Comparison of ENCODE assay signal across 23 mouse cellular contexts in genomic region chr7:4127894-4128293, GRCm38 (mm10). TPM values are rescaled to one million over a fixed set of nuclear protein-coding genes. Genes with fewer than 3 reads are reported as not detected.
DNase-seq lines count a peak whose midpoint lies in the region; ATAC-seq lines count a peak whose summit lies in the region.
"Had no signal": no experiment of that assay in that cellular context is flagged by ENCODE, and none has a peak within 500 bp of the region (broad histone marks: within the 10 kb centered on the region; RNA-seq: fewer than 3 reads in every experiment).

No protein-coding gene starts in this region.

- no peaks in the 10 kb centered on the region for H3K27me3 ChIP-seq in hindbrain, embryonic 13.5 days
- no peaks in the 10 kb centered on the region for H3K27me3 ChIP-seq in hindbrain, embryonic 16.5 days (replicated peaks; ENCODE audit: control insufficient read depth, insufficient read depth, low read length)
- H3K27me3 ChIP-seq in midbrain, embryonic 11.5 days (ENCODE audit: control insufficient read depth, insufficient read depth, low read length): no peaks in the 10 kb centered on the region
- H3K27me3 ChIP-seq in midbrain, embryonic 16.5 days (ENCODE audit: control insufficient read depth, insufficient read depth, low read depth, low read length): no peaks in the 10 kb centered on the region
- no peaks in the 10 kb centered on the region for H3K27me3 ChIP-seq in neural tube, embryonic 14.5 days (ENCODE audit: control insufficient read depth, insufficient read depth, low read length)
- H3K27me3 ChIP-seq: CH12.LX; embryonic facial prominence, embryonic 15.5 days; intestine, embryonic 15.5 days; Patski had no signal

- no peaks in the 10 kb centered on the region for H3K9me3 ChIP-seq in hindbrain, embryonic 13.5 days
- no peaks in the 10 kb centered on the region for H3K9me3 ChIP-seq in hindbrain, embryonic 16.5 days (ENCODE audit: control insufficient read depth, low read length)
- H3K9me3 ChIP-seq in midbrain, embryonic 11.5 days (ENCODE audit: control insufficient read depth, low read length): no peaks in the 10 kb centered on the region
- no peaks in the 10 kb centered on the region for H3K9me3 ChIP-seq in midbrain, embryonic 16.5 days (replicated peaks; ENCODE audit: control insufficient read depth, low read length, poor library complexity, severe bottlenecking)
- no peaks in the 10 kb centered on the region for H3K9me3 ChIP-seq in neural tube, embryonic 14.5 days (ENCODE audit: control insufficient read depth, low read length)
- H3K9me3 ChIP-seq: embryonic facial prominence, embryonic 15.5 days; forebrain, embryonic 10.5 days; heart, embryonic 15.5 days; intestine, embryonic 15.5 days had no signal

- DNase-seq in cerebellum, adult 9-11 months: peak; percentile 28
- DNase-seq in midbrain, embryonic 11.5 days (ENCODE audit: low spot score, missing footprints): peak; percentile 61
- DNase-seq in kidney, postnatal 25 days: no peak
- DNase-seq: adrenal gland, postnatal 14 days; gastrocnemius, postnatal 10 days; heart, adult 2 months; heart, postnatal 14 days had no signal

- 96% methylated on average over 4 of the region's 4 CpGs for WGBS in hindbrain, embryonic 13.5 days
- 93% methylated on average over 4 of the region's 4 CpGs for WGBS in hindbrain, embryonic 16.5 days
- 87% methylated on average over 4 of the region's 4 CpGs for WGBS in midbrain, embryonic 11.5 days
- 92% methylated on average over 4 of the region's 4 CpGs for WGBS in midbrain, embryonic 16.5 days
- 92% methylated on average over 4 of the region's 4 CpGs for WGBS in neural tube, embryonic 14.5 days

- peak overlapping the region; percentile 83 for H3K27ac ChIP-seq in hindbrain, embryonic 13.5 days
- H3K27ac ChIP-seq in hindbrain, embryonic 16.5 days (ENCODE audit: low read depth, low read length): no peak overlapping the region
- H3K27ac ChIP-seq in midbrain, embryonic 11.5 days (ENCODE audit: low read depth, low read length): no peak overlapping the region
- H3K27ac ChIP-seq in midbrain, embryonic 16.5 days (ENCODE audit: low read length): no peak overlapping the region
- H3K27ac ChIP-seq in neural tube, embryonic 14.5 days (ENCODE audit: low read depth, low read length): 0 out of 2 replicates have a peak overlapping the region, but pooled peaks have one; percentile 10
- H3K27ac ChIP-seq: embryonic facial prominence, embryonic 15.5 days; forebrain, embryonic 10.5 days; heart, adult 2 months; heart, embryonic 15.5 days; hindbrain, embryonic 10.5 days; intestine, embryonic 15.5 days had no signal

- H3K4me1 ChIP-seq in hindbrain, embryonic 13.5 days (replicated peaks): peaks cover 71% of the 10 kb centered on the region
- H3K4me1 ChIP-seq in hindbrain, embryonic 16.5 days (ENCODE audit: control insufficient read depth, insufficient read depth, low read depth, low read length): peaks cover 29% of the 10 kb centered on the region
- H3K4me1 ChIP-seq in midbrain, embryonic 11.5 days (ENCODE audit: control insufficient read depth, insufficient read depth, low read length): peaks cover 27% of the 10 kb centered on the region
- H3K4me1 ChIP-seq in midbrain, embryonic 16.5 days (ENCODE audit: control insufficient read depth, insufficient read depth, low read length): peaks cover 33% of the 10 kb centered on the region
- H3K4me1 ChIP-seq in neural tube, embryonic 14.5 days (ENCODE audit: control insufficient read depth, insufficient read depth, low read length): peaks cover 12% of the 10 kb centered on the region; the same call in 1 of the 2 replicates

- no peak overlapping the region for H3K4me2 ChIP-seq in hindbrain, embryonic 13.5 days
- H3K4me2 ChIP-seq in hindbrain, embryonic 16.5 days (ENCODE audit: low read length): no peak overlapping the region
- no peak overlapping the region for H3K4me2 ChIP-seq in midbrain, embryonic 11.5 days
- no peak overlapping the region for H3K4me2 ChIP-seq in midbrain, embryonic 16.5 days (ENCODE audit: low read length)
- H3K4me2 ChIP-seq in neural tube, embryonic 14.5 days (ENCODE audit: low read depth, low read length): no peak overlapping the region
- H3K4me2 ChIP-seq: embryonic facial prominence, embryonic 15.5 days; heart, embryonic 11.5 days; heart, embryonic 15.5 days; intestine, embryonic 15.5 days had no signal

- H3K9ac ChIP-seq in hindbrain, embryonic 13.5 days: 0 out of 2 replicates have a peak overlapping the region, but pooled peaks have one; percentile 51
- no peak overlapping the region for H3K9ac ChIP-seq in hindbrain, embryonic 16.5 days (ENCODE audit: low read depth, low read length)
- no peak overlapping the region for H3K9ac ChIP-seq in midbrain, embryonic 11.5 days (ENCODE audit: low read length)
- no peak overlapping the region for H3K9ac ChIP-seq in midbrain, embryonic 16.5 days (ENCODE audit: low read depth, low read length)
- no peak overlapping the region; the same call in 1 of the 2 replicates for H3K9ac ChIP-seq in neural tube, embryonic 14.5 days (replicated peaks; ENCODE audit: low read depth, low read length)
- H3K9ac ChIP-seq: embryonic facial prominence, embryonic 15.5 days; heart, embryonic 15.5 days; intestine, embryonic 15.5 days had no signal

- H3K36me3 ChIP-seq in hindbrain, embryonic 13.5 days: peaks cover 38% of the 10 kb centered on the region
- peaks cover 9% of the 10 kb centered on the region for H3K36me3 ChIP-seq in hindbrain, embryonic 16.5 days (ENCODE audit: control insufficient read depth, insufficient read depth, low read length)
- peaks cover 9% of the 10 kb centered on the region for H3K36me3 ChIP-seq in midbrain, embryonic 11.5 days (ENCODE audit: control insufficient read depth, insufficient read depth, low read length)
- H3K36me3 ChIP-seq in midbrain, embryonic 16.5 days (ENCODE audit: control insufficient read depth, insufficient read depth, low read length): no peaks in the 10 kb centered on the region; the same call in 1 of the 2 replicates
- H3K36me3 ChIP-seq in neural tube, embryonic 14.5 days (ENCODE audit: control insufficient read depth, insufficient read depth, low read length): 0 out of 2 replicates have a peak, but pooled peaks cover 3% of the 10 kb centered on the region
- H3K36me3 ChIP-seq: embryonic facial prominence, embryonic 15.5 days; heart, embryonic 15.5 days; intestine, embryonic 15.5 days had no signal

- no peak overlapping the region for H3K4me3 ChIP-seq in hindbrain, embryonic 13.5 days
- H3K4me3 ChIP-seq in hindbrain, embryonic 16.5 days (ENCODE audit: low read length): no peak overlapping the region
- H3K4me3 ChIP-seq in midbrain, embryonic 11.5 days (ENCODE audit: low read depth, low read length): no peak overlapping the region
- no peak overlapping the region for H3K4me3 ChIP-seq in midbrain, embryonic 16.5 days (ENCODE audit: low read depth, low read length)
- H3K4me3 ChIP-seq in neural tube, embryonic 14.5 days (ENCODE audit: low read depth, low read length): no peak overlapping the region
- H3K4me3 ChIP-seq: embryonic facial prominence, embryonic 15.5 days; erythroblast, embryonic 14.5 days; forebrain, embryonic 10.5 days; heart, adult 2 months; heart, embryonic 15.5 days; hindbrain, embryonic 10.5 days; intestine, embryonic 15.5 days had no signal

- ATAC-seq in cerebellum, adult (ENCODE audit: insufficient number of reproducible peaks, low FRiP score, low TSS enrichment): no peak
- no peak for ATAC-seq in hindbrain, embryonic 13.5 days (ENCODE audit: low FRiP score)
- ATAC-seq in hindbrain, embryonic 16.5 days: no peak
- ATAC-seq in midbrain, embryonic 11.5 days (ENCODE audit: low FRiP score): no peak
- no peak for ATAC-seq in midbrain, embryonic 16.5 days
- ATAC-seq in neural tube, embryonic 14.5 days (ENCODE audit: low read depth): no peak
- ATAC-seq: activated CD4-positive, CD25-positive, alpha-beta regulatory T cell, adult 4 months; forebrain, embryonic 16.5 days; intestine, embryonic 15.5 days; Patski had no signal

RNA-seq across cellular contexts. Expression of gene Ttyh1, which starts 8.7 kb away (rescaled TPM):
- polyA plus RNA-seq in hindbrain, embryonic 13.5 days (2015; fragmentation: Nextera tagmentation; extraction: Ambion mirVana): 132 and 138 TPM in 2 replicates
- 204 and 239 TPM in 2 replicates for polyA plus RNA-seq in hindbrain, embryonic 16.5 days (2015; fragmentation: Nextera tagmentation; extraction: Ambion mirVana)
- polyA plus RNA-seq in midbrain, embryonic 11.5 days (2014; fragmentation: Nextera tagmentation; extraction: Ambion mirVana): 33.8 and 43.6 TPM in 2 replicates
- polyA plus RNA-seq in midbrain, embryonic 16.5 days (2015; fragmentation: Nextera tagmentation; extraction: Ambion mirVana): 122 and 158 TPM in 2 replicates
- 149 and 151 TPM in 2 replicates for polyA plus RNA-seq in neural tube, embryonic 14.5 days (2014; fragmentation: Nextera tagmentation; extraction: Ambion mirVana)
- polyA plus RNA-seq: erythroblast, embryonic 14.5 days had no signal

RNA-seq across cellular contexts. Expression of gene Leng8, which starts 8.9 kb away (rescaled TPM):
- polyA plus RNA-seq in hindbrain, embryonic 13.5 days (2015; fragmentation: Nextera tagmentation; extraction: Ambion mirVana): 77.0 and 79.4 TPM in 2 replicates
- polyA plus RNA-seq in hindbrain, embryonic 16.5 days (2015; fragmentation: Nextera tagmentation; extraction: Ambion mirVana): 57.4 and 75.4 TPM in 2 replicates
- 44.4 and 45.6 TPM in 2 replicates for polyA plus RNA-seq in midbrain, embryonic 11.5 days (2014; fragmentation: Nextera tagmentation; extraction: Ambion mirVana)
- 81.8 and 83.3 TPM in 2 replicates for polyA plus RNA-seq in midbrain, embryonic 16.5 days (2015; fragmentation: Nextera tagmentation; extraction: Ambion mirVana)
- polyA plus RNA-seq in neural tube, embryonic 14.5 days (2014; fragmentation: Nextera tagmentation; extraction: Ambion mirVana): 62.4 and 68.1 TPM in 2 replicates

RNA-seq across cellular contexts. Expression of gene Leng9, which starts 22.3 kb away (rescaled TPM):
- 4.7 TPM in 2 replicates for polyA plus RNA-seq in hindbrain, embryonic 13.5 days (2015; fragmentation: Nextera tagmentation; extraction: Ambion mirVana)
- 6.0 and 6.8 TPM in 2 replicates for polyA plus RNA-seq in hindbrain, embryonic 16.5 days (2015; fragmentation: Nextera tagmentation; extraction: Ambion mirVana)
- polyA plus RNA-seq in midbrain, embryonic 11.5 days (2014; fragmentation: Nextera tagmentation; extraction: Ambion mirVana): 1.5 and 2.0 TPM in 2 replicates
- polyA plus RNA-seq in midbrain, embryonic 16.5 days (2015; fragmentation: Nextera tagmentation; extraction: Ambion mirVana): 4.9 and 5.3 TPM in 2 replicates
- polyA plus RNA-seq in neural tube, embryonic 14.5 days (2014; fragmentation: Nextera tagmentation; extraction: Ambion mirVana): 4.1 and 4.6 TPM in 2 replicates

RNA-seq across cellular contexts. Expression of gene Cdc42ep5, which starts 36.8 kb away (rescaled TPM):
- 8.4 and 10.1 TPM in 2 replicates for polyA plus RNA-seq in hindbrain, embryonic 13.5 days (2015; fragmentation: Nextera tagmentation; extraction: Ambion mirVana)
- polyA plus RNA-seq in hindbrain, embryonic 16.5 days (2015; fragmentation: Nextera tagmentation; extraction: Ambion mirVana): 8.5 and 9.7 TPM in 2 replicates
- 15.6 and 17.4 TPM in 2 replicates for polyA plus RNA-seq in midbrain, embryonic 11.5 days (2014; fragmentation: Nextera tagmentation; extraction: Ambion mirVana)
- polyA plus RNA-seq in midbrain, embryonic 16.5 days (2015; fragmentation: Nextera tagmentation; extraction: Ambion mirVana): 4.7 and 5.1 TPM in 2 replicates
- polyA plus RNA-seq in neural tube, embryonic 14.5 days (2014; fragmentation: Nextera tagmentation; extraction: Ambion mirVana): 3.0 and 9.8 TPM in 2 replicates
- polyA plus RNA-seq: activated CD4-positive, CD25-positive, alpha-beta regulatory T cell, adult 4 months had no signal

Comparison
In these comparisons a context has a peak if more than half of its experiments do, and no peak if none do; other contexts are left out.
1. H3K27ac ChIP-seq: peak in hindbrain, embryonic 13.5 days (single experiment) and neural tube, embryonic 14.5 days (single experiment); none in hindbrain, embryonic 16.5 days (single experiment), midbrain, embryonic 11.5 days (single experiment) and midbrain, embryonic 16.5 days (single experiment).
2. DNase-seq: peak in cerebellum, adult 9-11 months (single experiment) and midbrain, embryonic 11.5 days (single experiment); none in kidney, postnatal 25 days (0 of 2).